Mouse (Mus musculus) frontal cortex, postnatal 10 days (tissue): ENCODE measurements around the gene Sgpp2.

ENCODE experiments used
- DNase-seq, 2 experiments: peaks; one replicate each; pipeline ENCODE4 v3.0.0; 2022; ENCODE audit warnings: low spot score in 2 of 2, mixed read lengths in 1 of 2

The Sgpp2 gene

DNA sequence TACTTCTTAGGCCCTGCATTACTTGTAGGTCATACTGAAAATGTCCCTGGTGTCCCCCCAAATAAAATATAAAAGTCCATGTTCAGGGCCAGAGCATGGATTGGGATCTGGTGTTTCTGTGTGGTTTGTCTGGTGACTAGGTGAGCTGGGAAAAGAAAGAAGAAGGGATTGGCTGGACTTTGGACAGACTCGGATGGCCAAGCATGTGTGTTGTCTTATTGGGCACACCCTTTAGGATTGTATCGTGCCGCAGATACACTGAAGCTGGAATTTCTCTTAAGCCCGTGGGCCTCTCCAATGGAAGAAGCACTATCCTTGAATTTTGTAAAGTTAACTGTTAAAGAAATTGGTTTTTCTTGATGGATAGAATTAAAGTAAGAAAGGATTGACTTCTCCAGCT lies 91.3 kb downstream of the Sgpp2 start:
- DNase-seq = no peak

DNA sequence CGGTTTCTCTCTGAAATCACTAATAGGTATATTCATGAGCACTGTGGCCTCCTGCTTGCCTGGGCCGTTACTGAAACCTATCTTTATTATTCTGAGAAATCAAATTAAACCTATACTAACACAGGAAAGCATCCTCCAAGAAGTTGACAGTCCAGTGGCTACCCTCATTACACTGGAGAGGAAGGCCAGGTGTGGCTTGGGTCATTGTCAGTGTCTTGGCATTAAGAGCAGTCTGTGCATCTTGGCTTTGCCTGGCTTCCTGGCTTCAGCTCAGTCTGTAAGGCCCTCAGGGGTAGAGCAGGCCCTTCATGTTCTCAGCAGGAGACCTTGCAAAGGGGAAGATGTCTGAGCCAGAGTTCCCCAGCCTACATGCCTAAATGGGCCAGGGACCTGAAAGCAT lies 99.3 kb downstream of the Sgpp2 start:
- DNase-seq = no peak

DNA sequence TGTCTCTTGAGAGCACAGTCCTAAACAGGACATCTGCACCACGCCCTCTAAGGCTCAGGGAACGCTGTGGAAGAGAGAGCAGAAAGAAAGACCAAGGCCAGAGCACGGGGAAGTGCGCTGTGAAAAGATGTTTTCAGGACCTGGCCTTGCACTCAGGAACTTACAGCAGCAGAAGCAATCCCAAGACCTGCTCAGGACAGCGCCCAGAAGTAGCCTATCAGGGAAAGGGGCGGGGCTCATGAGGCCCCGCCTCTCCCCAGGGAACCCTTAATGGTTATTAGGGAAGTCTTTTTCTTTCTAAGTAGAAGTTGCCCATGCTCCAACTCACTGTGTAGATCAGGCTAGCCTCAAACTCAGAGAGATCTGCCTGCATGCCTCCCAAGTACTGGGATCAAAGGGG lies 102.5 kb downstream of the Sgpp2 start:
- DNase-seq = no peak

DNA sequence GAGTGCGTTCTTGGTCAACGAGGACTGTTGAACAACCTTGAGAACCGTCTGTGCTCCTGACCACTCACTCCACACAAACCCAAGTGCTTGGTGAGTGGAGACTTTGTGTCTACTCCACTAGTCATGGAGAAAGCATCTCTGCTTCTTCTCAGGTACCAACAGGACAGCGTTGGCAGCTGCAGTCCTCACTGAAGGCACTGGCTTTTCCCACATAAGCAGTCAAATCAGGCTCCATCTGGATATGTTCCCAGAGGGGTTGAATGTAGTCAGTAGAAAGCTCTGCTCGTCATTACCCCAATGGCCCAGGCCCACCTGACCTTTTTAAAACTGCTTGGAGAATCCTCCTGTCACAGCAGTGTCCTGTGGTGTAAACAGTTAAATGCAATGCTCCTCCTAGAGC lies 104.3 kb downstream of the Sgpp2 start:
- no peak for DNase-seq

DNA sequence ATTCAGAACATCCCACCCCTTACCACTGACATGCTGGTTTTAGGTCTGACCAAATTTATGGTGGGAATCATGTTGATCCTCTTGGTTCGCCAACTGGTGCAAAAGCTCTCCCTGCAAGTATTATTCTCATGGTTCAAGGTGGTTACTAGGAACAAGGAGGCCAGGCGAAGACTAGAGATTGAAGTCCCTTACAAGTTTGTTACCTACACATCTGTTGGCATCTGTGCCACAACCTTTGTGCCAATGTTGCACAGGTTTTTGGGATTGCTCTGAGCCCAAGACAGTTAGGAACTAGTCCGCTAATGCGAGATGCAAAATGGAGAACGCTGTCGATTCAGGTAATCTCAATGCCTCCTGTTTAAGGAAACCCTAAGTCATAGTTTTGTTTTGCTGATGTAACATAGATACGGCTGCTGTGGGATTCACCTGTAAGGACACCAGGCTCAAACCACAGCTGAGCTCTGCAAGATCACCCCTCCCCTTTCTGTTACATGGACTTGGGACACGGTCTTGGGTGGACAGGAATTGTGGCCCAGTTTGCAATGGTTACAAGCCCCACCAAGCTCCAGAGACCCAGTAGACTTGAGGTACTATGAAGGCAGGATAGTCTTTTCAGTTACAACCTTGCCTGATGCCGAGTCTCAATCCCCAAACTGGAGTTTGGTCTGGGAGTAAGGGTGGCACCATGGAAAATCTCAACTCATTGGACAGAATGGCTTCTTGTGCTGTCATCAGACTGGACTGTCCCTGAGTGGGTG lies 107.2 kb downstream of the Sgpp2 start:
- DNase-seq = no peak

DNA sequence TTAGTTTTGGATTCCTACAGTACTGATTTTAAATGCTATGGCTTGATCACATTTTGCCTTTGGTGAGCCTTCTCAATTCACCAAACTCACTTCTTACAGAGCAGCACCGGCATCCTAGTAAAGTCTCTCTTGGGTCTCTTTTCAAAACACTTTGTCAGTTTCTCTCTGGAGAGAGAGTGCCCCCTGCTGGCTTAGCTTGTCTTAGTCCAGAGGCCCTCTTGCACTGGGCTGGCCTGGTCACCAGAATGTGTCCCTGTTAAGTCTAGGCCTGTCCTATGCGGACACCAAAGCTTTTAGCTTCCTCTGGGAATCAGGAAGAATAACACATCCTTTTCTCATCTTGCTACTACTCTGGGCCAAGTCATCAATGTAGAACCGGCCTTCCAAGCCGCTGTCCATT lies 109.4 kb downstream of the Sgpp2 start:
- DNase-seq = peak in 1 of 2 experiments; percentile 70

DNA sequence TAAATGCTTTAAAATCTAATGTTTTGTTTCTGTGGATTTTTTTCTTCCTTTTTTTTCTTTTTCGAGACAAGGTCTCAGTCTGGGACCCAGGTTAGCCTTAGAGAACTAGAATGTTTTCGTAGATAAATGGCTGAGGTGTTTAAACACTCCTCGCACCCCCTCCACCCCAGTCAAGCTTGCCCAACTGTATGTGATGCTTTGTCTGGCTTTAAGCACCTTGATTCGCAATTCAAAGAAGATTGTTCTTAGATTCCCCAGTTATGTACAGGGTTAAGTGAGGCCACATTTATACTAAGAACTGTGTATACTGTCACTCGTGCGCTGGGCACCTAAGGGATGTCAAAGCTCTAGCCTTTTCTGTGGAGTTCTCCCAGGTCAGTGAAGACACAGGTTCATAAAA lies 110.1 kb downstream of the Sgpp2 start:
- DNase-seq = no peak

DNA sequence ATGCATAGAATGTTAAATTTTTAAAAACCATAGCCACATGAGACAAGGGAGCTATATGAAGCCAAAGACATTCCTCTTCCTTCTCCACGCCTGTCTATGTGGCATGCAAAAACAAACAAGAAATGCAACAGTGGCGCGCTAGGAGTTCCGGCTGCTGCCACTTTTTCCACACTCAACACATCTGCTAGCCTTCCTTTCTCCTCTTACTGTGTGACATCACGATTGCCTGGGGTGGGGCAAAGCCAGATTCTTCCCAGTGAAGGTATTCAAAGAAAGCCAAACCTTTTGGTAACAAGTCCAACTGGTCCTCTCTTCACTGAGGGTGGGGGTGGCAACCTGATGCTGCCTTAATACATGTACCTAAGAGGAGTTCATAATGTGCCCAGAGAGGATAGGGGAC lies 111.6 kb downstream of the Sgpp2 start:
- DNase-seq = no peak

DNA sequence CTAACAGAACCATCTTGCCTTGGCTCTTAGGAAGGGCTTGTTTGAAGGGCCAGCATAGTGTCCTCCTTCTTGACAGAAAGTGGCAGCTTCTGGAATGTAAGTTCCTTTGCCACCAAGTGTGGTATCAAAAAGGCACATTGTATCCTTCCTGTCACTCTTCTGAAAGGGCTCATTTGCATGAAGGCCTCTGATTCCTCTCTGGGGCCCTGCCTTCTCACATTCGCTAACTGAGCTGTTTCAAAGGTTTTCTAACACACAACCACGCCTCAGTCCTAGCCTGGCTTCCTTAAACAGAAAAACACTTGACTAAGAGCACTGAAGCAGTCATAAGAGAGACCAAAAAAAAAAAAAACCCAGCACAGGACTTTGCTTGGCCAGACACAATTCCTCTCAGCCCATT lies 112.4 kb downstream of the Sgpp2 start:
- no peak for DNase-seq

DNA sequence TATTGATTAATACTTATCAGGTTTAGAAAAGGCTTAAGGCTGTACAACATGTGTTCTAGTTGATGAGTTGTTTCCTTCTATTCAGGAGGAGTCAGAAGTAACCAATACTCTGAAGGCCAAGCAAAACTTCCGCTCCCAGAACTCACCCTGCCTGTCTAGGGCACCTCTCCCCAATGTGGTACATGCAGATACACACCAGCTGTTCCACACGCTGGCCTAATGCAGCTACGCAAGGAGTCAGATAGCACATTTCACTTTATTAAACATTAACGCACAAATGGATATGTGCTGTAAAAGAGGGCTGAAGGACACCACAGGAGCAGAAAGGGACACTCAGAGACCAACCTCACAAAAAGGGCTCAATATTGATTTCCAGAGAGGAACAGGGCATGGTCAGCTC lies 114.7 kb downstream of the Sgpp2 start:
- DNase-seq = no peak

DNA sequence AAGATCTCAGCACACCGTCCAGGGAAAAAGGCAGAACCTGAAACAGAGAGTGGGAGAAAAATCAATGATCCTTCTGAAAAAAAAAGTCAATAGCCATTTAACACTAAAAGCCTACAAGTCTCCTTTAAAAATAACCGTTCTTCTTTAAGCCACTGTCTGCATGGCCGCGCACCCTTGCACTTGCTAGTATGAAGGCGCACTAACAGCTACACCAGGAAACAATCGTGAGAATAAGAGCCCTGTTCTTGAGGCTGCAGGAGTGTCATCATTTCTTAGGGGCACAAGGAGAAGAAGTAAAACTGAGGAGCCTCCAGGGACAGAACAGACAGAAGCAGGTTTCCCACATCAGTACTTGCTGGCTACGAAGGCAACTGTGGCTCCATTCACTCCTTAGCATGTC lies 115.2 kb downstream of the Sgpp2 start:
- DNase-seq = no peak

DNA sequence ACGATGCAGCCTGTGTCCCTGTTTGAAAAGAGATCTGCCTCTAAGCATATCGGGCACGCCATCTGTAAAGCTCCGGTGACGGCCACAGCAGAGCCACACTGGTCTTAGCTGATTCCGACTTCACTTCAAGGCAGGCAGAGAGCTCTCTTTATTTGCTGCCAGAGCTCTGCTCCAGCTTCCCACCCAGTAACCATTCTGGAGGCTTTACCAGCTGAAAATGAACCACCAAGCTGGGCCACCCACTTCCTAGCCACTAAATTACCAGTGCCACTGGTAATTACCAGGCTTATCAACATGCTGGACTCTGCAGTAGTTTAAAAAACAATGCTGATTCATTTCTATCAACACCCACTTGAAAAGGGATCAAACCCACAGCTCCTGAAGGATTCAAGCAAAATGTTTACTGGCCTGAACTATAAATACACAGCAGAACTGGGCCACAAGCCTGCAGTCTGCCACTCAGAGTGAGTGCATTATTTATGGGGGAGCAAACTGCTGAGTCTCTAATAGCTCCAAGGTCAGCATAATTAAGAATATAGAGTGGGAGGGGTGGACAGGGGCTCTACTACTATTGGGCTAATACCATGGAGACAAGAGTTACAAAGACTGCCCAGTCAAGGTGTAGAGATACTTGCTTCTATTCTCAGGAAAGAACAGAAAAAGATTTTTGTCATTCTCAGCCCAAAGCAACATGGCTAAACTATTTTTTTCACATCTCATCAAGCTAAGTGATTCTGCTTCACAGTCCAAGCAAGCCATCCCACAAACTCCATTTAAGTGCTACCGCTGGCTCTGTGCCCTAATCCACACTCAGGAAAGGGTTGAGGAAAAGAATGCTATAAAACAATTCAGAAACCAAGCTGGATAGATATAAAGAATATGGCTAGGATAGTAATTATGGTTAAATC lies 115.9 kb downstream of the Sgpp2 start:
- no peak for DNase-seq

DNA sequence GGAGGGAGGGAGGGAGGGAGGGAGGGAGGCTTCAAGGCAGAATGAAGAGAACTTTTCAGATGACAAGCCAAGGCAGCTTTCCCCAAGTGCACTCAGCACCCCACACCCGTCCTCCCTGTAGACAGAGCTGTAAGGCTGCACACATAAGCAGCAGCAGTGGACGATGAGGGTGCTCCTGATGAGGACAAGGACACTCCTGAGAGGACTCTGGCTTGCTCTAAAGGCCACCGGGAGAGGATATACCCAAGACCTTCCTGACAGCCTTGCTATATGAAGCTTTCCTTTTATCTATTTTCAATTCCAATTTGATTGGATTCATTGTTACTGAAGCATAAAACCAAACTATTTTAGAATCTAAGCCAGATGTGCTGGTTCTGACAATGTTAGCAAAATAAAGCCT lies 116.7 kb downstream of the Sgpp2 start:
- no peak for DNase-seq

DNA sequence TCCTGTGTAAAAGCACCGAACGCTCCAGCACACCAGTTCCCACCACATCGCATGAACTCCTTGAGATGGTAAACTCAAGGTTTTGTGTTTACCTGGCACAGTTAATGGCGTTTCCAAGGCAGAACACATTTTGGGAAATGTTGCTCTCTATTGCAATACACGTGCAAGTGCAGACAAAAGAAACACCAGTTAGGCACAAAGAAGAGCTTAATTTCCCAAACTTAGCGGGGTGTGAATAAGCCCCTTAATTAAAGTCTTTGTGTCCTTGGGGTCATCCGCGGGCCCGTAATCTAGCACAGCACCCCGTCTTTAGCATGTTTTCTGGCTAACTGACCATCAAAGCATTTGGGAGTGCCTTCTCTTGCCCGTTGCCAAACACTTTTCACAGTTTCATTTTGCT lies 118.7 kb downstream of the Sgpp2 start:
- DNase-seq = no peak

DNA sequence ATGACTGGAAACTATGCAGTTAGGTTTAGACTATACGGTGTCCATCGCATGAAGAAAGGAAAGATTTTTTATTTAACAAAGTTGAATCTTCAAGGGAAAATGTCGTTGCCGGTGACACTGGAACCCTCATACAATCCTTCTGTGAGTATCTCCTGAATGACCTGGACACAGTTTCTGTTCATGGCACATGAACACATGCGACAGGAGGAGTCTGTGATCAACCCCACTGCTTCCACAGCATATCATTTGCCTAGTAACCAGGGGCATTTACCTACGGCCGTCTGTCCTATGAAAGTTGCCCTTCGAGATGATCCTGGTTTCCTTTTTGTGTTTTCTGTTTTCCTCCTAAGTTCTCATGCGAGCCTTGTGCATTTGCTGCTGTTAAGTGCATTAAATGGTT lies 123.3 kb downstream of the Sgpp2 start:
- DNase-seq = no peak

DNA sequence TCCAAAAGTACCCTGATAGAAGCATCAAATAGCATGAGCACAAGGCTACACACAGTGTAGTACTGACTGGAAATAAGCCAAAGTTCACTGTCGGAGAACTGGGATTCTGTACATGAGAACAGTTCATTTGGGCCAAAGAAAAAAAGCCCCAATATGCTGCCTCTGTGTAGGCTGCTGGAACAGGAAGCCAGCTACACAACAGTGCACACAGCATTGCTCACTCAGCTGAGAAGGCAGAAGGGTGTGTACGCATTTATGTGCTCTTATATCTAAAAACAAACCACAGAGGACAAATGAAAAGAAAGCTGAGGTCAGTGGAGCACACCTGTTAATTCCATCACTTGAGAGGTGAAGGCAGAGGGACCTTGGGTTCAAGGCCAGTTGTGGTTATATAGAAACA lies 125.8 kb downstream of the Sgpp2 start:
- no peak for DNase-seq

DNA sequence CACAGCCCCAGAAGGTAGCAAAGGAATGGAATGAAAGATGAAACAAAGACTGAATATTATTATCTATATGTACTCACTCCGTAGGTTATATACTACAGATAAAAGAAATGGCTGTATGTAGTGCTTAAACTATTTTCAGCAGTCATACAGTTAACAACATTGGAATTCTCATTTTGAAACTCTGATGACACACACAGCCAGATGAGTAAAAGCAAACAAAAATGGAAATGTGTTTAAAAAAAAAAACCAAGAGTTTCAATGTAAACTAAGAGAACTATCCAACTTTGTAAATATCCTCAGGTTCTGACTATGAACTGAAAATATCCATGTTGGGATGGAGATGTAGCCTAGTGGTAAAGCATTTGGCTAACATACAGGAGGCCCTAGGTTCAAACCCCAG lies 126.3 kb downstream of the Sgpp2 start:
- DNase-seq = no peak

DNA sequence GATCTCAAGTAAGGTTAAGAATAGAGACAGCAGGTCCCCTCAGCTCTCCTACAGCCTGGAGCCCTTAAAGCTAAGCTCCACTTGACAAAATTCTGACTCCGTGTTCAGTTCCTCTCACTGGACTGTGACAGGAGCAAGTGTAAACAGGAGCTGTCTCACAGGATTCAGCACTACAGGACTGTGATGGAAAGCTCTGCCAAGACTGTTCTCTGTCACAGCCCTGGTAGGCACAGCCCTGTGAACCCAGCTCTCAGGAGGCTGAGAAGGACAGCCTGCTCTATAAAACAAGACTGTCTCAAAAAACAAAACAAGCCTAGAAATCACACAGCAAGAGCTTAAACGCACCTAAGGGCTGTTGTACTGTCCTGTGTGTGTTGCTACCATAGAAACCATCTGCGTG lies 127.0 kb downstream of the Sgpp2 start:
- no peak for DNase-seq

DNA sequence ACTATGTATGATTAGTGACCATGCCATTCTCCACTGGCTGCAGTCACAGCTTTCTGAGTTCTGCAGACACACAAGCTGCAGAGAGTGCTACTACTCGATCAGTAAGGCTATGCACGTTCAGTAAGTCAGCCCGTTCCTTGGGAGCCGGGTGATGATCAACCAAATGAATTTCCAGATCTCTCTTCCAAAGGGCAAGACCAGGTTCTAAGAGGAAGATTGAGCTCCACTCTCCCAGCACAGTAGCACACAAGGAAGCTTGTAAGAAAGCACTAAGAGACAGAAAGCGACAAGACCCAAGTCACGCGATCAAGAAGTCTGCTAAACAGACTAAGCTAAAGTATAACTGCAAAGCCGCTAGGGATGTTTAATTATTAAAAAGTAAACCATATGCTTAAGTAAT lies 130.6 kb downstream of the Sgpp2 start:
- no peak for DNase-seq

DNA sequence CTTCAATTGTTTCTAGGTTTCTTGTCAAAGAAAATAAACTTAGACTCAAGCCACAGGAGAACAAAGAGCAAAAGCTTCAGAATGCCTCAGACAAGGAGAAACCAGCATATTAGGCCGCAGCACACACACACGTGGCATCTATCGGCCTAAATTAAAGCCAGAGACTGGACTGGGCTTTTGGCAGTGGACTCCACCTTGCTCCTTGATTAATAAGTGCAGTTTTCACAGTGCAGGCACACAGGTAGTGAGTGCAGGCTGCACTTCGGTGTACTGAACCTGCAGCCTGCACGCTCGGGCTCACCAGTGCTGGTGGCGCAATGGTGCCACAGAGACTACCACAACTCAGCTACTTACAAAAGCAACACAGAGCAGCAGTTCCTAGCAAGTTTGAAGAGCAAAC lies 132.9 kb downstream of the Sgpp2 start:
- no peak for DNase-seq

DNA sequence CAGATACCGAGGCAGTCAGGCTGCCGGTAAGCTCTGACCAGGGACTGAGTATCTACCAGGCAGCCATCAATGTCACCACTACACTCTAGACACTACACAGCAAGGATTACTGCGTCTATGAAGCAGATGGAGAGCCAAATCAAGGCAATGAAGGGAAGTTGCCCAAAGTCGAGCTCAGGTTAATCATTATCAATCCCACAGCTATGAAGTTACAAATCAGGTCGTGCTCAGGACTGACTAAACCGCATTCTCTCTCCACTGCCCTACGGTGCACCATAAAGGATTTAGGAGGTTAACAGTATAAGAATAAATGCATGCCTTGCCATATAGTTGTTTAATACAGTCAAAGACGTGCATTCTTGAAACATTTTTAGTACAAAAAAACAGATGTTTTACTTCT lies 136.1 kb downstream of the Sgpp2 start:
- no peak for DNase-seq

DNA sequence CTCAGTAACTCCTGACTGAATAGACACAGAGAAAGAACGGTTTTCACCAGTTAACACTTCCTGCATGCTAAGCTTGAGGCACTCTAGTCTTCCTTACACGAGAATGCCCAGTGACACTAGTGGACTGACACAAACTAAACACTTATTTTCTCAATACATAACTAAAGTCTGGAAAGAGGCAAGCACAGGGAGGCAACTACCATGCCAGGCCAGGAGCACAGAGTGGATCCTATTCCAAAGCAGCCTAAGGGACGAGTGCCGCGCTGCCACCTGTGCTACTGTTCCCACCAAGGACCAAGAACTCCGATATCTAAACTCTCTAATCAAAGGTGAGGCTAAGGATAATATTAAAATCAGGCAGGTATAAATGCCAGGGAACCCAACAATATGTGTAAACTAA lies 136.6 kb downstream of the Sgpp2 start:
- DNase-seq = no peak

DNA sequence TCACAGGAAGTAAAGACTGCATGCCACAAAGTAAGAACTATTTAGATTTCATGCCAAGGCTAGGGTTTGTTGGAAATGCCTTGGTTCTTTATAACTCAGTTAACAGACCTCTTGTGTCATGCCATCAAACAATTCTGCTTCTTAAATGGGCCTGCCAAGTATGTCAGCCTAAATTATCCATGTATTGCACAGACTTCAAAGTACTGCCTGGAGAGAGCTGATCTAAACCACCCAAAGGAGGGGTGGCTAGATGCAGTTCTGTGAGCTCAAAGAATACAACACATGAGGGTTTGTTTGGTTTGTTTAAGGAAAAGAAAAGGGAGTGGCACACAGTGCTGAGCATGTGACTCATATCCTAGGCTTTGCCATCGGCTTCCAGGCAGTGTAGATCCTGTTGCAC lies 137.9 kb downstream of the Sgpp2 start:
- no peak for DNase-seq
